Mouse (Mus musculus): ENCODE results near the gene Ten1.

Ten1 gene

GRCm38 (mm10) chr11:116198639-116199531 lies at the start of gene Ten1, which contains the start of gene Acox1:
Gene Ten1 (plus strand): TSS chr11:116198855.
Gene Acox1 (minus strand): TSS chr11:116199045.
- peak; percentile 98 for DNase-seq

- no peak for DNase-seq
These were observed 49.3 kb upstream of the Ten1 start for GRCm38 (mm10) chr11:116149341-116149740.

- no peak for DNase-seq
These were observed 47.7 kb upstream of the Ten1 start for GRCm38 (mm10) chr11:116150960-116151359.

- DNase-seq = peak; percentile 27 to 54
These were observed 37.3 kb upstream of the Ten1 start for GRCm38 (mm10) chr11:116161312-116161711.

- no peak for DNase-seq
These were observed 36.5 kb upstream of the Ten1 start for GRCm38 (mm10) chr11:116162146-116162545.

GRCm38 (mm10) chr11:116163002-116163401 lies 35.7 kb upstream of the Ten1 start:
- no peak for DNase-seq

- DNase-seq = no peak
These were observed 31.4 kb upstream of the Ten1 start for GRCm38 (mm10) chr11:116167232-116167631.

GRCm38 (mm10) chr11:116167884-116168439 lies 30.7 kb upstream of the Ten1 start, which contains the start of gene Fbf1:
Gene Fbf1 (minus strand): TSS chr11:116168166.
- peak; percentile 96 to 97 for DNase-seq

- no peak for DNase-seq
These were observed 29.4 kb upstream of the Ten1 start for GRCm38 (mm10) chr11:116169214-116169613.

GRCm38 (mm10) chr11:116170003-116170800 lies 28.5 kb upstream of the Ten1 start:
- DNase-seq = no peak

- DNase-seq = no peak
These were observed 26.7 kb upstream of the Ten1 start for GRCm38 (mm10) chr11:116171959-116172358.

- DNase-seq = no peak
These were observed 23.7 kb upstream of the Ten1 start for GRCm38 (mm10) chr11:116174775-116175448.

- DNase-seq = no peak
These were observed 22.6 kb upstream of the Ten1 start for GRCm38 (mm10) chr11:116176010-116176409.

GRCm38 (mm10) chr11:116178411-116179121 lies 20.1 kb upstream of the Ten1 start:
- peak; percentile 63 to 77 for DNase-seq

- DNase-seq = no peak
These were observed 12.8 kb upstream of the Ten1 start for GRCm38 (mm10) chr11:116185836-116186235.

- peak in 1 of 2 experiments; percentile 52 for DNase-seq
These were observed 12.3 kb upstream of the Ten1 start for GRCm38 (mm10) chr11:116186360-116186759.

- DNase-seq = no peak
These were observed 11.3 kb upstream of the Ten1 start for GRCm38 (mm10) chr11:116187226-116187930.

- no peak for DNase-seq
These were observed 4.0 kb upstream of the Ten1 start for GRCm38 (mm10) chr11:116194619-116195018.

- DNase-seq = no peak
These were observed 3.4 kb upstream of the Ten1 start for GRCm38 (mm10) chr11:116195252-116195651.

GRCm38 (mm10) chr11:116196336-116196735 lies 2.3 kb upstream of the Ten1 start:
- DNase-seq = no peak

All from lung, adult 18-20 months (tissue).